Mouse (Mus musculus): Measurements from ENCODE around the gene Prpf31.

GRCm38 (mm10) chr7:3629030-3629429, 755 bp upstream of the Prpf31 start:
- no peak for TF ChIP-seq CTCF (IDR thresholded peaks at IDR 0.05; ENCODE audit: low read depth, low read length)
- no peak for TF ChIP-seq POLR2AphosphoS5 (IDR thresholded peaks at IDR 0.05; ENCODE audit: insufficient replicate concordance, low read depth, low read length)
- no peak for TF ChIP-seq GATA1 (IDR thresholded peaks at IDR 0.05; ENCODE audit: borderline replicate concordance, low read length)
- no peak for TF ChIP-seq GATA2 (IDR thresholded peaks at IDR 0.05; ENCODE audit: borderline replicate concordance, low read depth, low read length)
- no peak for TF ChIP-seq TAL1 (conservative IDR thresholded peaks at IDR 0.05; ENCODE audit: low read depth, low read length)
